Mouse (Mus musculus): ENCODE measurements around the gene Gm49388. TPM values are rescaled to one million over a fixed set of nuclear protein-coding genes. Genes with fewer than 3 reads are reported as not detected.
"Not testable (repeated sequence)": the region's sequence is repeated elsewhere in the genome, so short reads cannot be mapped to it uniquely, and the experiment has no call there.

Gm49388 gene
- polyA plus RNA-seq, 1 experiment, result not detected

DNA sequence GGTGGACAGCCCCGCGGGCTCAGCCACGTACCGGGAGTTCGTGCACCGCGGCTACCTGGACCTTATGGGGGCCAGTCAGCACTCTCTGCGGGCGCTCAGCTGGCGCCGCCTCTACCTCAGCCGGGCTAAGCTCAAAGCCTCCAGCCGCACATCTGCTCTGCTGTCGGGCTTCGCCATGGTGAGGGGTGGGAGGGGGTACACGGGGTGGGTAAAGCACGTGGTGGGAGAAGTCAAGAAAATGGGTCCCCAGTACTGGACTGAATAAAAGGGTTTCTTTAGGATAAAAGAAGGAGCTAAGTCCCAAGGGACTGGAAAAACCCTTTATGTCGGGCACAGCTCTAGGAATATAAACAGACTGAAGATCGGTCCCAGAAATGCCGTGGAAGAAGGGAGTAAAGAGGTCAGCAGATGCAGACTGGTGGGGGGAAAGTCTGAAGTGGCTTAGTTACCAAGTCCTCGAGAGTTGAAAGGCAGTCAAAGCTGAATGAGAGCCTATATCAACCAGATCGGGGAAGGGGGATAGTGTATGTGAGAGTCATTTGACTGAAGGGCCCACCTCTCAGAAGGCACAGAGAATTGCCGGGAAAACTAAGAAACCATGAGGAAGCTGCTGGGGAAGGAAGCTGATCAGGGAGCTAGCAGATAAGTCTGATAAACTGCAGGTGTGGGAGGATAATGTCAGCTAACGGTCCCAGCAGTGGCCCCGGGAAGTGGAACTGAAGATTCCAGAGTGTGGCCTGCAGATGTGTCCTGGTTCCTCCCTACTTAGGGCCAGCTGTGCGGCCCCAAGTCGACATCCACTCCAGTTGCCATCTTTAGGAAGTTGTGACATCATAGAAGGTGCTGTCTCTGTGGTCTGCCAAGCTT lies 15.1 kb upstream of the Gm49388 start:
- H3K4me3 ChIP-seq (replicated peaks; ENCODE audit: control insufficient read depth, low read depth, low read length), result peak overlapping the region; percentile 81
- under 1% methylated on average over 27 of the region's 27 CpGs for WGBS
- peak overlapping the region; percentile 88 for H3K27ac ChIP-seq (ENCODE audit: control insufficient read depth, insufficient read depth, low read depth, low read length, poor library complexity)
- no peak for TF ChIP-seq CTCF (IDR thresholded peaks at IDR 0.05; ENCODE audit: control insufficient read depth, insufficient read depth, low read length)
- TF ChIP-seq POLR2A (IDR thresholded peaks at IDR 0.05; ENCODE audit: borderline replicate concordance, control insufficient read depth, low read depth, low read length), result no peak
- H3K4me1 ChIP-seq (ENCODE audit: control insufficient read depth, insufficient read depth, low read length), result peaks cover 2% of the 10 kb centered on the region; the same call in 1 of the 2 replicates

DNA sequence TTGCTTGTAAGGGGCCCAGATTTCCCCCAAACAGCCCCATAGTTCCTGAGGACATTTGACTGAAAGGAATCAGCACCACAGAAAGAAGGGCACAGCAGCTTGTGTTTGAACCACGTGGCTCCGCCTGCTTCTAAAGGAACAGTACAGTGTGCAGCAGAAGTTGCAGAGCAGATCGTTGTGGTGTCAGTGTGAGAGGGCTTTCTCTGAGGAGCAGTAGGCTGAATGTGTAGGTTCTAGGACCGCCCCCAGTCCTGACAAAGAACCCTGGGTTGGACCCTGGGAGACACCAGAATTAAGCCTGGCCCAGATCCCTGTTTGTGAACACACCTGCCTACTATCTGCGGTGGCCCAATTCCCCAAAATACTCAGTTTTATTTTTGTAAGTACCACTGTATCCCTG lies 14.1 kb upstream of the Gm49388 start:
- Histone ChIP-seq H3K27ac (ENCODE audit: control insufficient read depth, insufficient read depth, low read depth, low read length, poor library complexity) (no peak overlapping the region), H3K4me3 (replicated peaks; ENCODE audit: control insufficient read depth, low read depth, low read length) (no peak overlapping the region), H3K4me1 (ENCODE audit: control insufficient read depth, insufficient read depth, low read length) (peaks cover 2% of the 10 kb centered on the region; the same call in 1 of the 2 replicates)

DNA sequence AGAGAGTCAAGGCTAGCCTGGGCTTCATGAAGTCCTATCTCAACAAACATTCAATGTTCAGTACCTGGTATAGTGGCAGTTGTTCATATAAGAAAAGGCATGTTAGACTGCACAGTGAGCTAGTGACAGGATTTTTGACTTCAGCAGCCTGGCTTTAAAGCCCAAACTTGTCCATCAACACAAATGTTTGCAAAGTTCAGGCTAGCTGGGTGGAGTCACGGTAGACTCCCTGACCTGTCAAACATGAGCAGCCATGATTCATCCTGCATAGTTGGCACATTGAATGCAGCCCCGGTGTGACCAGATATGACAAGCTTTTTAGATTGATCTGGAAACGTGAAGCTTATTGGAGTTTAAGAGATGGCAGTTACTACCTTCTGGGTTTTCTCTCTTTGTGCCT lies 13.3 kb upstream of the Gm49388 start:
- Histone ChIP-seq H3K4me3 (replicated peaks; ENCODE audit: control insufficient read depth, low read depth, low read length) (no peak overlapping the region), H3K4me1 (ENCODE audit: control insufficient read depth, insufficient read depth, low read length) (no peaks in the 10 kb centered on the region), H3K27ac (ENCODE audit: control insufficient read depth, insufficient read depth, low read depth, low read length, poor library complexity) (no peak overlapping the region)
- TF ChIP-seq POLR2A (IDR thresholded peaks at IDR 0.05; ENCODE audit: borderline replicate concordance, control insufficient read depth, low read depth, low read length) (no peak), CTCF (IDR thresholded peaks at IDR 0.05; ENCODE audit: control insufficient read depth, insufficient read depth, low read length) (no peak)
- WGBS, result 68% methylated on average over 3 of the region's 3 CpGs

More for the DNA sequence above, 14.1 kb upstream of the Gm49388 start:
- TF ChIP-seq POLR2A (IDR thresholded peaks at IDR 0.05; ENCODE audit: borderline replicate concordance, control insufficient read depth, low read depth, low read length) (no peak), CTCF (IDR thresholded peaks at IDR 0.05; ENCODE audit: control insufficient read depth, insufficient read depth, low read length) (no peak)
- 50% methylated on average over 5 of the region's 5 CpGs for WGBS

DNA sequence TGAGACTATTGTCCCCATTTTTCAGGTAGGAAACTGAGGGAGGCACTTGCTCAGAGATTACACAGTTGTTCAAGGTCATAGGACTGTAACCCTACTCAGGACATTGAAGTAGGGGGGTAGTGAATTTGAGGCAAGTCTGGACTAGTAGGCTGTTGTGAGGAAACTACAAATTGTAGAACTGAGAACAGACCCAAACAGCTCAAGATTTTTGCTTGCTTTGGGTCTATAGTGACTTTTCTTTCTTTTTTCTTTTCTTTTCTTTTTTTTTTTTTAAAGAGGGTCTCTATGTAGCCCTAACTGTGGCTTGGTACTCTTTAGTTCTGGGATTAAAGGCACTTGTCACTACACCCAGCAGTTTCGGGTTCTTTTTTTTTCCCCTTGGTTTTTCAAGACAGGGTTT lies 12.9 kb upstream of the Gm49388 start:
- TF ChIP-seq POLR2A (IDR thresholded peaks at IDR 0.05; ENCODE audit: borderline replicate concordance, control insufficient read depth, low read depth, low read length) (no peak), CTCF (IDR thresholded peaks at IDR 0.05; ENCODE audit: control insufficient read depth, insufficient read depth, low read length) (no peak)
- H3K4me3 ChIP-seq (replicated peaks; ENCODE audit: control insufficient read depth, low read depth, low read length), result no peak overlapping the region
- H3K4me1 ChIP-seq (ENCODE audit: control insufficient read depth, insufficient read depth, low read length), result no peaks in the 10 kb centered on the region
- WGBS, result 84% methylated on average over 1 of the region's 1 CpGs
- no peak overlapping the region for H3K27ac ChIP-seq (ENCODE audit: control insufficient read depth, insufficient read depth, low read depth, low read length, poor library complexity)

DNA sequence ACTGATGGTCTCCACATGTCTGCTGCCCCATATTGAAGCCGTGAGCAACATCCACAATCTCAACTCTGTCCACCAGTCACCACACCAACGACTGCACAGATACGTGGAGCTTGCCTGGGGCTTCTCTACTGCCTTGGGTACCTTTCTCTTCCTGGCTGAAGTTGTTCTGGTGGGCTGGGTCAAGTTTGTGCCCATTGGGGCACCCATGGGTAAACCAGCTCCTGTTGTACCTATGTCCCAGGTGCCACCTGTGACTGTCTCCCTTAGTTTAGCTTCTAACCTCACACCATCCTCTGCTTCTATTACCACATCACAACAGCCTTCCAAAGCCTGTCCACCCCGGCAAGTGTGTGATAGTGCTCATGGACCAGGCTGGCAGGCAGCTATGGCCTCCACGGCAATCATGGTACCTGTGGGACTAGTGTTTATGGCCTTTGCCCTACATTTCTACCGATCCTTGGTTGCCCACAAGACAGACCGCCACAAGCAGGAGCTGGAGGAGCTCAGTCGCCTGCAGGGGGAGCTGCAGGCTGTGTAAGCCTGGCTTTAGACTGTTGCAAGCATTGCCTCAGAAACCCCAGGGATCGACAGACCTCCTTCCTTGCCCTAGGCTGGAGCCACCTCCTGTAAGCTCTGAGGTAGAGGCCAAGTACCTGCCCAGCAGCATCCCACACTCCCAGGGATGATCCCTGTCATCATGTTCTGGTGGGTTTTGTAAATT lies 11.6 kb upstream of the Gm49388 start:
- no peak for TF ChIP-seq POLR2A (IDR thresholded peaks at IDR 0.05; ENCODE audit: borderline replicate concordance, control insufficient read depth, low read depth, low read length)
- TF ChIP-seq CTCF (IDR thresholded peaks at IDR 0.05; ENCODE audit: control insufficient read depth, insufficient read depth, low read length), result peak; percentile 90
- no peak overlapping the region for H3K27ac ChIP-seq (ENCODE audit: control insufficient read depth, insufficient read depth, low read depth, low read length, poor library complexity)
- no peaks in the 10 kb centered on the region for H3K4me1 ChIP-seq (ENCODE audit: control insufficient read depth, insufficient read depth, low read length)
- no peak overlapping the region for H3K4me3 ChIP-seq (replicated peaks; ENCODE audit: control insufficient read depth, low read depth, low read length)
- WGBS, result 34% methylated on average over 9 of the region's 9 CpGs

DNA sequence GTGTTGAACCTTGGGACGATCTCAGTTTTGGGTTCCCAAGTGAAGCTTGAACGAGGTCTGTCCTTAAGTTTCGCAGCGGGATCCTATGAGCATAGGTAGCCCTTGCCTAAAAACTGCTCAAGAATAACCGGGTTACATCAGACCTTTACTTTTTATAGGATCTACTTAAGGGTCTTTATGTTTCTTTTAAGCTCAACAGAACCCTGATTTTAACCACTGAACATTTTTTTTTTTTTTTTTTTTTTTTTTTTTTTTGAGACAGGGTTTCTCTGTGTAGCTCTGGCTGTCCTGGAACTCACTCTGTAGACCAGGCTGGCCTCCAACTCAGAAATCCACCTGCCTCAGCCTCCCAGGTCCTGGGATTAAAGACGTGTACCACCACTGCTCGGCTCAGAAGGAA lies 9.6 kb upstream of the Gm49388 start:
- peak overlapping the region; percentile 81 for H3K4me3 ChIP-seq (replicated peaks; ENCODE audit: control insufficient read depth, low read depth, low read length)
- not testable (repeated sequence) for H3K27ac ChIP-seq (ENCODE audit: control insufficient read depth, insufficient read depth, low read depth, low read length, poor library complexity); H3K4me1 ChIP-seq (ENCODE audit: control insufficient read depth, insufficient read depth, low read length)
- WGBS, result 62% methylated on average over 7 of the region's 7 CpGs

DNA sequence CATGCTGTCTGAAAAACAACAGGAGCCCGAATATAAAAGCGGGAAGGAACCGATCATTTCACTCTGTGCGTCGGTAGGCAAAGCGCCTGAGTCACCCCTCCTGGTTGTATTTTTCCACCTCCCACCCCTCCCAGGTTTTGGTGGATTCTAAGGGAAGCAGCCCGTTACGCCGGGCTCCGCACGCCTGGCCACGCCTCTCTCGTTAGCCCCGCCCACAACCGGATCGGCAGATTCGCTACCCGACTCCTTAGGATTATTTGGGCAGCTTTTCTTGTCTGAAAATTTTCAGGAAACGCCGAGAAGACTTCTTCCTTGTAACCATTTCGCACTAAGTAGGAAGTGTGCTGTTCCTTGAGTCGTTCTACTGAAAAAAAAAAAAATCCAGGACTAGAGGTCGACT lies 9.0 kb upstream of the Gm49388 start, which contains the start of gene Setd1a:
Setd1a (plus strand) TSS at position 245 of the 400 bp plus-strand sequence.
- Histone ChIP-seq H3K4me3 (replicated peaks; ENCODE audit: control insufficient read depth, low read depth, low read length) (peak within 1 kb of the TSS; percentile 81), H3K4me1 (ENCODE audit: control insufficient read depth, insufficient read depth, low read length) (no peaks in the 10 kb centered on the region)
- under 1% methylated on average over 23 of the region's 23 CpGs for WGBS

DNA sequence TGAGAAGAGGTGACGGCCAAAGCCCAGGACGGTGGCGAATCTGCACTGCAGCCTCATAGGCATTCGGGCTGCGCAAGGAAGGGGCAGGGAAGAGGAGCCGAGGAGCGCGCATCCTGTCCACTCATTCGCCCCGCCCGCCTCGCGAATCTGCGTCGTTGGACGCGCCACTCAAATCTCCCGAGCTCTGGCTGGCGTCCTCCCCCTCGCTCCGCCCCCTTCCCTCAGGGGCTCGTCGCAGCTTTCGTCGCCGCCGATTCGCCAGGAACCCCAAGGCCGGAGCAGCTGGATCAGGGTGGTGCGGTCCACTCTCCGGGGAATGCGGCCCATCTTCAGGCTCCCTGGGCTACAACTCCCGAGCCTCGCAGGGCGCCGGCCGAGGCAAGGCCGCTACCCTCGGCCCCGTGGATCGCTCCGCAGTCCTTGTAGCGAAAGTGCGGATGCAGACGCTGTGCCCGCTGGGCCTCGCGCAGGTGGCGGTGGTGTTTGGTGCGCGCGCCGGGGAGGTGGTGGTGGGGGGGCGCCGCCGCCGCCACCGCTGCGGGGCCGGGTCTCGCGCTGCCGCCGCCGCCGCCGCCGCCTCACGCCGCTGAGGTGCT lies 8.4 kb upstream of the Gm49388 start:
- WGBS, result 1% methylated on average over 58 of the region's 70 CpGs
- H3K4me1 ChIP-seq (ENCODE audit: control insufficient read depth, insufficient read depth, low read length), result no peaks in the 10 kb centered on the region
- peak overlapping the region; percentile 81 for H3K4me3 ChIP-seq (replicated peaks; ENCODE audit: control insufficient read depth, low read depth, low read length)
- no peak for TF ChIP-seq CTCF (IDR thresholded peaks at IDR 0.05; ENCODE audit: control insufficient read depth, insufficient read depth, low read length)
- TF ChIP-seq POLR2A (IDR thresholded peaks at IDR 0.05; ENCODE audit: borderline replicate concordance, control insufficient read depth, low read depth, low read length), result no peak
- H3K27ac ChIP-seq (ENCODE audit: control insufficient read depth, insufficient read depth, low read depth, low read length, poor library complexity), result peak overlapping the region; percentile 90

More for the DNA sequence above, 9.0 kb upstream of the Gm49388 start, which contains the start of gene Setd1a:
- TF ChIP-seq POLR2A (IDR thresholded peaks at IDR 0.05; ENCODE audit: borderline replicate concordance, control insufficient read depth, low read depth, low read length), result no peak
- no peak for TF ChIP-seq CTCF (IDR thresholded peaks at IDR 0.05; ENCODE audit: control insufficient read depth, insufficient read depth, low read length)
- peak within 1 kb of the TSS; percentile 90 for H3K27ac ChIP-seq (ENCODE audit: control insufficient read depth, insufficient read depth, low read depth, low read length, poor library complexity)

Data from bone marrow, adult 2 months (tissue).